Mouse (Mus musculus) intestine, embryonic 14.5 days (tissue): ENCODE measurements around the gene Xpnpep1. TPM values are rescaled to one million over a fixed set of nuclear protein-coding genes. Genes with fewer than 3 reads are reported as not detected.

ENCODE experiments used
- ATAC-seq: fragments of 200-750 bp; cut with Nextera tagmentation; replicated peaks from 2 replicates; pipeline ENCODE4 v1.8.0; 2017; ENCODE audit warnings: low read depth, moderate number of reproducible peaks, moderate TSS enrichment, moderate library complexity; ENCODE audit not compliant: low FRiP score, low TSS enrichment
- DNase-seq: peaks from one replicate; pipeline ENCODE4 v3.0.0-alpha.2; 2018; ENCODE audit warnings: low spot score
- H3K27ac ChIP-seq: fragments of 300-500 bp; sonication (generic); 2 replicates; pipeline ENCODE4 v1.5.1; 2014; ENCODE audit warnings: low read depth, mild to moderate bottlenecking, control low read depth
- H3K27me3 ChIP-seq: fragments of 300-500 bp; sonication (generic); replicated peaks from 2 replicates; pipeline ENCODE4 v1.6.1; 2014; ENCODE audit warnings: low read length, control low read depth; ENCODE audit not compliant: control insufficient read depth, insufficient read depth
- H3K36me3 ChIP-seq: fragments of 300-500 bp; sonication (generic); 2 replicates; pipeline ENCODE4 v1.6.1; 2014; ENCODE audit warnings: low read length, control low read depth; ENCODE audit not compliant: control insufficient read depth, insufficient read depth
- H3K4me1 ChIP-seq: fragments of 300-500 bp; sonication (generic); replicated peaks from 2 replicates; pipeline ENCODE4 v1.6.1; 2014; ENCODE audit warnings: low read length, control low read depth, mixed read lengths; ENCODE audit not compliant: control insufficient read depth, insufficient read depth
- H3K4me2 ChIP-seq: fragments of 300-500 bp; sonication (generic); 2 replicates; pipeline ENCODE4 v1.6.1; 2014; ENCODE audit warnings: low read length
- H3K4me3 ChIP-seq: fragments of 300-500 bp; sonication (generic); 2 replicates; pipeline ENCODE4 v1.5.1; 2014; ENCODE audit warnings: low read depth, low read length, control low read depth, mixed read lengths
- H3K9ac ChIP-seq: fragments of 300-500 bp; sonication (generic); 2 replicates; pipeline ENCODE4 v1.6.1; 2014; ENCODE audit warnings: mild to moderate bottlenecking, low read length
- H3K9me3 ChIP-seq: fragments of 300-500 bp; sonication (generic); 2 replicates; pipeline ENCODE4 v1.6.1; 2016; ENCODE audit warnings: low read length, control low read depth; ENCODE audit not compliant: control insufficient read depth
- WGBS: fragments of 180-500 bp; shearing (Covaris S2); extraction: QIAGEN DNeasy Blood & Tissue Kit; methylation state at CpG from one replicate; pipeline ENCODE4 v1.1.7; 2014; 5-methylcytosine and 5-hydroxymethylcytosine counted together
- polyA plus RNA-seq: library from polyadenylated mRNA; unstranded; fragments of >200 nt; fragmentation: Nextera tagmentation; extraction: Ambion mirVana; gene quantifications from 2 replicates; pipeline ENCODE4 v1.2.1, GENCODE M21; 2014

Gene Xpnpep1
- polyA plus RNA-seq, 1 experiment from 2014 or later, result 185 TPM

DNA sequence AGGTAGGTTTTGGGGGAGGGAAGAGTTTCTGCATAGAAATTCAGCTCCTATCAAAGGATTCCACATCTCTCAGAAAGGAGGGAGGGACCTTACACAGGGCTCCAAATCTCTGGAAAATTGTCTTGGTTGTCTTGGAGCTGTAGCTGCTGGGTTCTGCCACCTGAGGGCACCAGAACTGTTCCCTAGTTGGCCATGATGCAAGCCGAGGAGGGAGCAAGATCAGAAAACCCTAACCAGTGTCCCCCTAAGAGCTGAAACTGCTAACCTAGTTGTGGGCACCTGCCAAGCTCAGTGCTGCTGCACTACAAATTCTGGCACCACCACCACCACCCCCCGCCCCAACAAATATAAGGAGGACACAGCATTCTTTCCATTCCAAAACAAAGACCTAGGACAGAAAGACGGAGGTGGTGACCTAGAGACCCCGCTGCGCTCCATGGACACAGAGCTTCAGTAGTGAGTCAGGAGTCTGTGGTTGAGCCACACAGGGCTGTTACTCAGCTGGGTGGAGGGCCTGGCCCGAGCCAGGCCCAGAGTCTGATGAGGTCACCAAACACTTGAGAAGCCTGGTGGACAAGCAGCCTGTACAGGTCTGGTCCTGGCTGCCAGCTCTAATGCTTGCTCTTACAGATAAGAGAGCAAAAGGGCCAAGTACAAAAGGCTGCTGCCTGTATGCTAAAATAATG, 31.9 kb downstream of the Xpnpep1 start:
- 0 out of 2 replicates have a peak overlapping the region, but pooled peaks have one; percentile 16 for H3K27ac ChIP-seq
- H3K4me3 ChIP-seq, result no peak overlapping the region
- WGBS, result 61% methylated on average over 6 of the region's 6 CpGs
- H3K9me3 ChIP-seq, result no peaks in the 10 kb centered on the region
- H3K4me2 ChIP-seq, result no peak overlapping the region
- H3K36me3 ChIP-seq, result peaks cover 69% of the 10 kb centered on the region
- H3K27me3 ChIP-seq, result no peaks in the 10 kb centered on the region
- no peak overlapping the region for H3K9ac ChIP-seq
- peaks cover 29% of the 10 kb centered on the region for H3K4me1 ChIP-seq
- DNase-seq, result peak; percentile 75
- peak; percentile 63; the same call in 1 of the 2 replicates for ATAC-seq

DNA sequence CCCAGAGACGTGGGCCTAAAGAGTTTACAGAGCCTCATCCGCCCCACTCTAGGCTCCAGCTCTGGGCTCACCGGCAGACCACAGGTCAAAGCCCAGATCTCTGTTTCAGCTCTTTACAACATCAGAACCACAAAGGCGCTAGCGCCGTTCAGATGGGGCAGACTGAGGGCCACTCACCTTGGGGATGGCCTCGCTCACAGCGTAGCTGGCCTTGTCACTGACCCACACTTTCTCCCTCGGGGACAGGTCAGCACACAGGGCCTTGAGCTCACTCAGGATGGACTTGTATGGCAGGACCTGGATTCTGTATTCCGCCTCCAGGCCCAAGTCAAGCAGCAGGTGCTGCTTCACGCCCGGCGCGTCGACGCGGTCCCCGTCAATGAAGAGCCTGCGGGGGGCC, 34.0 kb downstream of the Xpnpep1 start:
- no peak overlapping the region for H3K4me3 ChIP-seq
- no peak overlapping the region for H3K27ac ChIP-seq
- DNase-seq (no peak), ATAC-seq (no peak)
- H3K36me3 ChIP-seq, result peaks cover 83% of the 10 kb centered on the region
- H3K4me2 ChIP-seq, result no peak overlapping the region
- H3K27me3 ChIP-seq, result no peaks in the 10 kb centered on the region
- peaks cover 18% of the 10 kb centered on the region for H3K4me1 ChIP-seq
- H3K9me3 ChIP-seq, result no peaks in the 10 kb centered on the region
- 95% methylated on average over 19 of the region's 19 CpGs for WGBS
- H3K9ac ChIP-seq, result no peak overlapping the region

DNA sequence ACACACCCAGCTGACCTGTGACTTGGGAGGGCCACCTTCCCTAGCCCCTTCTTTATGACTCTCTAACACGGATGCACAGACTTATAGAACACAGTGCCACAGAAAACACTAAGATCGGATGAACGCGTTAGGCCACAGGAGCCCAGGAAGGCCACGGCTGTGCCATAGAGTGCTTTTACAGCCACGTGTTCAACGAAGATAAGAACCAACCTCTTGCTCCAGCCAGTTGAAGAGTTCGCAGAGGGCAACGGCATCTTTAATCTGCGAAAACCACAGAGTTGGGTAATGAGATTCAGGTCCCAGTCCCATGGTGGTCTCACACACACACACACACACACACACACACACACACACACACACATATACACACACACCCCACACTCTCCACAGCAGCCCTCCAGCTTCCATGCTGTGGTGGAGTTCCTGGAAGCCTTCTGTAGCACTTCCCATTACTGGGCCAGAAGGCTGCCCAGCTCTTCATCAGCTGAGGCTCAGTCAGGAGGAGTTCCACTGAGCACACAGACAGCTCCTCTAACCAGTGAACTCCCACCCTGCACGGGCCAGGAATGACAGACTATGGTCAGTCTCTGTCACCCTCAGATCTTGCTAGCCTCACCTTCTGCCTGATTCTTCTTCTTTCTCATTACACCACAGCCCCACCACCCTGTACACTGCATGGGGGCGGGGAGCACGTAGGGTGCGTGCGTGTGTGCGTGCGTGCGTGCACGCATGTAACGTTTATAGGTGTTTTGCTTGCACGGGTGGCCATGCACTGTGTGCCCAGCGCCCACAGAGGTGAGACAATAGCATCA, 36.3 kb downstream of the Xpnpep1 start:
- ATAC-seq (no peak), DNase-seq (no peak)

DNA sequence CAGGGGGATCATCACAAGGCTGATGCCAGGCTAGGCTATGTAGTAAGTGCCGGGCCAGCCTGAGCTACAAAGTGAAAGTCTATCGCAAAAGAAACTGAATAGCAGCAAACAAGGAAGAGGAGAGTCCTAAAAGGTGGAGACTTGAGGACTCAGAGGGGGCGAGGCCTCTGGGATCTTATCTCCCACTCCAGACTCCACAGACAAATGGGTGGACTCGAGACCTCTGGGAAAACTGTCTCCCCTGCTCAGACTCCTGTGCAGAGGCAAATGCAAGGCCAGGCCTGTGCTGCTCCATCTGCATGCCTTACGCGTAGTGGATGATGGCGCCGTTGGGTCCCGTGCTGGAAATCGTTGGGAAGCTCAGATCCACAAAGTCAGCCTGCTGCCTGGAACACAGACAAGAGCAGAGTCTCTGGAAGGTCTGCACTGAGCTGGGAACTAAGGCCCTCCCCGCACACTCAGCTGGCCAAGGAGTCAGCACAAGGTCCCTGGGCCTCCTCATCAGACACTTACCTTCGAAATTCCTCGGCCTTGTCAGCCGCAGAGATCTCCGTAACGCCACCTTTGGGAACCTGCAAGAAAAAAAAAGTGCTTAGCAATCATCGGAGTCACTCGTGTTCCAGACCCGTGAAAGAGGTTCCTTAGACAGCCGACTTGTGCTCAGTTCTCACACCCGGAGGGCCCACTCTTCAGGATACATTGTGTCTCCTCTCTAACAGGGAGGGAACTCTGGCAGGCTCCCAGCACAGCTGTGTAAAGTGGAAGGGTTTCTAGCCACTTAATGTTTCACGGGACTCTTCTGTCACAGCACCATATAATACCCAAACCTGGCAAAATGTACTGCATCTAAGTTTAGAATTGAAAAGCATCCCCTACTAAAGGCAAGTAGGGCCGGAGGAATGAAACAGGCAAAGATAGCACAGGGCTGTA, 37.6 kb downstream of the Xpnpep1 start:
- ATAC-seq (no peak), DNase-seq (no peak)
- Histone ChIP-seq H3K4me1 (no peaks in the 10 kb centered on the region), H3K4me3 (no peak overlapping the region), H3K36me3 (peaks cover 96% of the 10 kb centered on the region), H3K9ac (no peak overlapping the region), H3K27me3 (no peaks in the 10 kb centered on the region), H3K4me2 (no peak overlapping the region), H3K27ac (no peak overlapping the region), H3K9me3 (no peaks in the 10 kb centered on the region)
- 92% methylated on average over 23 of the region's 23 CpGs for WGBS

More for the DNA sequence above, 36.3 kb downstream of the Xpnpep1 start:
- H3K27me3 ChIP-seq, result no peaks in the 10 kb centered on the region
- H3K9ac ChIP-seq, result no peak overlapping the region
- no peaks in the 10 kb centered on the region for H3K9me3 ChIP-seq
- H3K36me3 ChIP-seq, result peaks cover 89% of the 10 kb centered on the region
- no peak overlapping the region for H3K4me3 ChIP-seq
- no peak overlapping the region for H3K27ac ChIP-seq
- 94% methylated on average over 22 of the region's 22 CpGs for WGBS
- peaks cover 4% of the 10 kb centered on the region for H3K4me1 ChIP-seq
- H3K4me2 ChIP-seq, result no peak overlapping the region

DNA sequence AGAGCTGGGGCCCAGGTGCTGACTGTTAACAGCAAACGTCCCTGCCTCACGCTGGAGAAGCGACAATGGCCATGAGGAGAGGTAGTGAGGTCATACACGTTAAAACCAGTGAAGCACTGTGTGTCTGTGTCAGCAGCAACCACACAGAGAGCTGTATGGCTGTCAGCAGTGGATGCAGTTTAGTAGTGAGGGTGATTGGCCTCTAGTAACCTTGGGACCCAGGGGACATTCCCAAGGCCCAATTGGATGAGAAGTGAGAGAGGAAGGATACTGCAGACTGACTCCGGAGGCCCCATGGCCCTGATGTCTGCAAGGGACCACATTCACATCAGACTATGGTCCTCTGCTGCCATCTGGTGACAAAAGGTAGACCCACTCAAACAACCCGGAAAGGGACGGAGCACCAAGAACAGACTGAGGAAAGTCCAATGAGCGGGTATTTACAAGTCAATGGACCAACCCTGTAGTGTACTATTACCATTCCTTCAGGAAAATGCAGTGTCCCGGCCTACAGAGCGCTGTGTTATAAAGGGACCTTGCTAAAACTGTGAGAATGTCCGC, 47.1 kb downstream of the Xpnpep1 start:
- Histone ChIP-seq H3K27me3 (no peaks in the 10 kb centered on the region), H3K27ac (no peak overlapping the region), H3K4me2 (no peak overlapping the region), H3K9me3 (no peaks in the 10 kb centered on the region), H3K4me1 (no peaks in the 10 kb centered on the region), H3K36me3 (peaks cover 62% of the 10 kb centered on the region), H3K9ac (no peak overlapping the region), H3K4me3 (no peak overlapping the region)
- DNase-seq (no peak), ATAC-seq (peak; percentile 68)
- WGBS, result 76% methylated on average over 11 of the region's 11 CpGs

DNA sequence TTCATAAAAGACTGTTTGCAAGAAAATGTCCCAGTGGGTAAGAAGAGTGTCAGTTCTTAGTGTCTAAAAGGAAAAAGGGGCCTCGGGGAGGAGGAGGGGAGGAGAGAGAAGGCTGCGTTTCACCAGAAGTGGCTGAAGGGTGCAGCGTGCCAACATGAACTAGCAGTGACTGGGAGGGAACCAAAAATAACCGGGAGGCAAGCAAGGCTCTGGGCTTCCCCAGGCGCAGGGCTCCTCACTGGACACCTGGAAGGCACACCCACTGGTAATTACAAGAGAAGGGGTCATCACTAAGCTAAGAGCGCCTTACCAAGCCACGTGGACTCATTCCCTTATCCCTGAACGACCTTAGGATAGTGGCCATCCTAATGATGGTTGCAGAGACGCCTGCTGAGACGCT, 48.1 kb downstream of the Xpnpep1 start:
- no peak overlapping the region for H3K27ac ChIP-seq
- no peak overlapping the region for H3K4me3 ChIP-seq
- 89% methylated on average over 10 of the region's 10 CpGs for WGBS
- H3K4me2 ChIP-seq, result no peak overlapping the region
- H3K27me3 ChIP-seq, result no peaks in the 10 kb centered on the region
- H3K36me3 ChIP-seq, result peaks cover 52% of the 10 kb centered on the region
- ATAC-seq (no peak), DNase-seq (no peak)
- H3K4me1 ChIP-seq, result no peaks in the 10 kb centered on the region
- no peaks in the 10 kb centered on the region for H3K9me3 ChIP-seq
- no peak overlapping the region for H3K9ac ChIP-seq

DNA sequence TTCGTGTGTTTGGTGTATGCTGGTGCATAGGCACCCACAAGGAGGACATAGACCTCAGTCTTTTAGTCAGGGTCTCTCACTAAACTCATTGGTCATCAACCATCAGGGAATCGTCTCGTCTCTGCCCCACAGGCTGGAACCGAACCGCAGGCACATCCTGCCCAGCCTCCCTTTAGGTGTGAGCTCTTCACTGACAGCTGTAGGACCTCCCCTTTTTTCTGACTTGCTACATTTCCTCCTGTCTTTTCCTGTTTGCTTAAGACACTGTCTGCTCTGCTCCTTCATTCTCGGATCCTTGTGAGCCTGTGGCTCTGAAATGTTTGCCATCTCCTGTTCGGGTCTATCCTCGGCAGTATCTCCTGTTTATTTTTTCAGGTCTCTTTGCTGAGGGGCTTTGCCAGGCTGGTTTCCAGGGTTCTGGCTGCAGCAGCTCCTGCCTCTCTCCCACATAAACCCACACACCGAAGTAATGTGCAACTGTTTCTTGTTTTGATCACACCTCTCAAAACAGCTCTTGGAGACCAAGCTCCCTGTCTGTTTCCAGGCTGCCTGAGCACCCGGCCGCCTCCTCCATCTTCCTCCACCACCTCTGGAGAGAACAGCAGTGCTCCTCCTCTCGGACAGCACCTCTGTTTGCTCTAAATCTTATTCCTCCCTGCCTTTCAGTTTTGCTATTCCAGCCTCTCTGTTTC, 60.8 kb downstream of the Xpnpep1 start:
- Histone ChIP-seq H3K4me2 (no peak overlapping the region), H3K4me1 (no peaks in the 10 kb centered on the region), H3K9me3 (no peaks in the 10 kb centered on the region), H3K4me3 (no peak overlapping the region), H3K9ac (no peak overlapping the region), H3K27me3 (no peaks in the 10 kb centered on the region), H3K27ac (no peak overlapping the region), H3K36me3 (no peaks in the 10 kb centered on the region)
- DNase-seq, result no peak
- 64% methylated on average over 12 of the region's 12 CpGs for WGBS
- no peak for ATAC-seq
